Mouse (Mus musculus) MEL (cell line): ENCODE results near the gene Ppcdc. TPM values are rescaled to one million over a fixed set of nuclear protein-coding genes. Genes with fewer than 3 reads are reported as not detected.

ENCODE experiments used
- DNase-seq: peaks from one replicate; pipeline ENCODE4 v3.0.0; 2011; ENCODE audit warnings: low read depth, low spot score
- H3K27ac ChIP-seq: 2 replicates; pipeline ENCODE4 v1.5.1; 2012; ENCODE audit warnings: low read depth, mild to moderate bottlenecking, control low read depth, low read length, moderate library complexity; ENCODE audit not compliant: control insufficient read depth
- H3K27me3 ChIP-seq, 2 experiments: fragments of 150-350 bp in 1 of 2; sonication (generic) in 1 of 2; 2 replicates each; pipeline ENCODE4 v1.6.1; 2012; ENCODE audit warnings: low read length in 2 of 2, mild to moderate bottlenecking in 2 of 2, improper control_type of control experiment in 1 of 2, moderate library complexity in 1 of 2; ENCODE audit not compliant: insufficient read depth in 2 of 2, control insufficient read depth in 1 of 2
- H3K36me3 ChIP-seq, 2 experiments: 2 replicates each; pipeline ENCODE4 v1.6.1; 2012 to 2014; ENCODE audit warnings: low read length in 2 of 2, improper control_type of control experiment in 1 of 2, inconsistent platforms in 1 of 2, mild to moderate bottlenecking in 1 of 2; ENCODE audit not compliant: insufficient read depth in 2 of 2, control insufficient read depth in 1 of 2
- H3K4me1 ChIP-seq, 2 experiments: fragments of 150-350 bp in 1 of 2; sonication (generic) in 1 of 2; 2 replicates each; pipeline ENCODE4 v1.6.1; 2012; ENCODE audit warnings: low read length in 2 of 2, improper control_type of control experiment in 1 of 2, mild to moderate bottlenecking in 1 of 2; ENCODE audit not compliant: insufficient read depth in 2 of 2, control insufficient read depth in 1 of 2
- H3K4me3 ChIP-seq, 2 experiments: fragments of 150-350 bp in 1 of 2; sonication (generic) in 1 of 2; 2 replicates each; pipeline ENCODE4 v1.5.1; 2012; ENCODE audit warnings: low read depth in 2 of 2, low read length in 2 of 2, mild to moderate bottlenecking in 2 of 2, moderate library complexity in 2 of 2, control low read depth in 1 of 2, improper control_type of control experiment in 1 of 2; ENCODE audit not compliant: control insufficient read depth in 1 of 2, insufficient read depth in 1 of 2
- H3K79me2 ChIP-seq: 2 replicates; pipeline ENCODE4 v1.6.1; 2012; ENCODE audit warnings: mild to moderate bottlenecking, low read length, moderate library complexity; ENCODE audit not compliant: control insufficient read depth, poor library complexity, insufficient read depth
- H3K9ac ChIP-seq: 2 replicates; pipeline ENCODE4 v1.6.1; 2012; ENCODE audit warnings: low read depth, mild to moderate bottlenecking, control low read depth, low read length, moderate library complexity; ENCODE audit not compliant: control insufficient read depth, poor library complexity, severe bottlenecking
- H3K9me3 ChIP-seq: fragments of 150-350 bp; sonication (generic); replicated peaks from 2 replicates; pipeline ENCODE4 v1.6.1; 2012; ENCODE audit warnings: mild to moderate bottlenecking, low read length, improper control_type of control experiment, moderate library complexity; ENCODE audit not compliant: insufficient read depth
- BHLHE40 ChIP-seq: IDR thresholded peaks from 2 replicates; pipeline ENCODE4 v1.6.1; 2012; ENCODE audit warnings: low read depth, mild to moderate bottlenecking, inconsistent platforms, low read length, improper control_type of control experiment, borderline replicate concordance
- ELF1 ChIP-seq: IDR thresholded peaks from 2 replicates; pipeline ENCODE4 v1.6.1; 2014; ENCODE audit warnings: low read depth, mild to moderate bottlenecking, inconsistent platforms, low read length, improper control_type of control experiment, moderate library complexity
- GATA1 ChIP-seq: IDR thresholded peaks from 2 replicates; pipeline ENCODE4 v1.6.1; 2011; ENCODE audit warnings: low read depth, low read length, improper control_type of control experiment
- HCFC1 ChIP-seq: IDR thresholded peaks from 2 replicates; pipeline ENCODE4 v1.6.1; 2012; ENCODE audit warnings: low read depth, mild to moderate bottlenecking, inconsistent platforms, low read length, improper control_type of control experiment, moderate library complexity
- KAT2A ChIP-seq: conservative IDR thresholded peaks from 2 replicates; pipeline ENCODE4 v1.6.1; 2012; ENCODE audit warnings: low read depth, low read length, improper control_type of control experiment, inconsistent platforms
- MEF2A ChIP-seq: IDR thresholded peaks from 2 replicates; pipeline ENCODE4 v1.6.1; 2014; ENCODE audit warnings: low read depth, mild to moderate bottlenecking, inconsistent platforms, low read length, improper control_type of control experiment; ENCODE audit not compliant: poor library complexity, insufficient replicate concordance, severe bottlenecking; ENCODE audit errors: extremely low read depth
- NELFE ChIP-seq: IDR thresholded peaks from 2 replicates; pipeline ENCODE4 v1.6.1; 2011; ENCODE audit warnings: low read depth, low read length, improper control_type of control experiment
- POLR2AphosphoS2 ChIP-seq: IDR thresholded peaks from 2 replicates; pipeline ENCODE4 v1.6.1; 2011; ENCODE audit warnings: low read length, improper control_type of control experiment
- POLR2AphosphoS5 ChIP-seq: IDR thresholded peaks from 2 replicates; pipeline ENCODE4 v1.6.1; 2012; ENCODE audit warnings: low read depth, borderline replicate concordance, mild to moderate bottlenecking, inconsistent platforms, low read length, moderate library complexity, mixed read lengths
- TBP ChIP-seq: IDR thresholded peaks from 2 replicates; pipeline ENCODE4 v1.8.0; 2011; ENCODE audit warnings: low read depth, low read length, improper control_type of control experiment
- USF2 ChIP-seq, 2 experiments: IDR thresholded peaks; 2 replicates each; pipeline ENCODE4 v1.6.1; 2011 to 2012; ENCODE audit warnings: improper control_type of control experiment in 2 of 2, low read length in 2 of 2, borderline replicate concordance in 1 of 2, inconsistent platforms in 1 of 2, low read depth in 1 of 2, mild to moderate bottlenecking in 1 of 2; ENCODE audit not compliant: insufficient read depth in 1 of 2
- ZC3H11A ChIP-seq: IDR thresholded peaks from 2 replicates; pipeline ENCODE4 v1.6.1; 2012; ENCODE audit warnings: low read depth, mild to moderate bottlenecking, inconsistent platforms, low read length, improper control_type of control experiment
- ZKSCAN1 ChIP-seq: IDR thresholded peaks from 2 replicates; pipeline ENCODE4 v1.6.1; 2012; ENCODE audit warnings: low read depth, mild to moderate bottlenecking, inconsistent platforms, low read length, improper control_type of control experiment, moderate library complexity
- ZMIZ1 ChIP-seq: IDR thresholded peaks from 2 replicates; pipeline ENCODE4 v1.6.1; 2012; ENCODE audit warnings: low read depth, mild to moderate bottlenecking, inconsistent platforms, low read length, improper control_type of control experiment, moderate library complexity
- polyA plus RNA-seq, 2 experiments: library from polyadenylated mRNA; stranded (reverse) in 1 of 2; unstranded in 1 of 2; fragments of >175 nt in 1 of 2; fragments of >200 nt in 1 of 2; gene quantifications; 2 replicates each; pipeline versions ENCODE4 v1.2.1 to v1.2.4; 2012; ENCODE audit warnings: low replicate concordance in 2 of 2, low read depth in 1 of 2; ENCODE audit not compliant: insufficient read length in 2 of 2, insufficient read depth in 1 of 2, missing spikeins in 1 of 2
- total RNA-seq: library from RNA; depleted of rRNA; stranded (reverse); fragments of 300-350 nt; gene quantifications from 2 replicates; pipeline ENCODE4 v1.2.3, GENCODE M21; 2012

The Ppcdc gene
- total and polyA plus RNA-seq, 3 experiments, result 20.2 to 23.3 TPM; not detected in 1

DNA sequence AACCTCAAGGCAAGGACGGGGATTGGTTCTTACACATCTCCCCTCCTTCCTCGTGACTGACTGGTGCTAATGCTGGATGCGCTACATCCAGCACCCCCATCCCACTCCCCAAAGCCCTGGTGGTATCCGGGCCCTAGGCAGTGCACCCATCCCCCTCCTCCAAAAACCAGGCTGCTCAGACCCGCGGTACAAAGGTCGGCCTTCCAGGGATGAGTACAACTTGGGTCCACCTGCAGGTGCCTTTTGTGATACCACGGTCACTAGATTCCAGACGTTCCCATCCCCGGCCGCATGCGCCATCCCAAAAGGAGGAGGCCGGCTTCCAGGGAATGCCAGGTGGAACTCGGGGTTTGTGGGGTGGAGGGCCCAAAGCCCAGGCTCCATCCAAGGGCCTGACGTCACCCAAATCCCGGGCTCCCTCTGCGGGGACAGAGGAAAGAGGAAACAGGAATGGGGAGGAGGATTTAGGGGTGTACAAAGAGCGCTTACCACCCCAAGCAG, 27.4 kb upstream of the Ppcdc start:
- Histone ChIP-seq H3K27me3 (peaks cover 0 to under 1% of the 10 kb centered on the region in 2 experiments; a peak in 1 of 4 replicates), H3K79me2 (no peaks in the 10 kb centered on the region; the same call in 1 of the 2 replicates), H3K36me3 (no peaks in the 10 kb centered on the region), H3K4me1 (peaks cover 0 to 8% of the 10 kb centered on the region in 2 experiments; a peak in 2 of 4 replicates), H3K9me3 (no peaks in the 10 kb centered on the region), H3K27ac (no peak overlapping the region), H3K4me3 (peak overlapping the region; percentile 12 to 60; a peak in 3 of 4 replicates), H3K9ac (peak overlapping the region; percentile 67)
- TF ChIP-seq BHLHE40 (no peak), MEF2A (no peak), USF2 (IDR thresholded peaks at IDR 0.05; ENCODE audit: borderline replicate concordance in 1 of 2, insufficient read depth in 1 of 2, low read depth in 1 of 2, low read length in 2 of 2) (no peak)
- DNase-seq, result peak; percentile 4

- H3K27me3 ChIP-seq, result no peaks in the 10 kb centered on the region
- no peaks in the 10 kb centered on the region for H3K36me3 ChIP-seq
- peaks cover 0 to 8% of the 10 kb centered on the region in 2 experiments; a peak in 2 of 4 replicates for H3K4me1 ChIP-seq
- no peak overlapping the region for H3K27ac ChIP-seq
- no peak overlapping the region for H3K4me3 ChIP-seq
- no peaks in the 10 kb centered on the region; the same call in 1 of the 2 replicates for H3K79me2 ChIP-seq
- TF ChIP-seq HCFC1 (no peak), ELF1 (no peak), KAT2A (no peak), POLR2AphosphoS2 (no peak), USF2 (IDR thresholded peaks at IDR 0.05; ENCODE audit: borderline replicate concordance in 1 of 2, insufficient read depth in 1 of 2, low read depth in 1 of 2, low read length in 2 of 2) (no peak), TBP (no peak), NELFE (no peak), GATA1 (no peak), ZKSCAN1 (no peak), ZMIZ1 (no peak), POLR2AphosphoS5 (no peak), ZC3H11A (no peak)
- H3K9me3 ChIP-seq, result no peaks in the 10 kb centered on the region
- no peak overlapping the region for H3K9ac ChIP-seq
- peak; percentile 8 for DNase-seq
Measured at GRCm38 (mm10) chr9:57466101-57466500, 26.2 kb upstream of the Ppcdc start.
